Mouse (Mus musculus) neural tube, embryonic 14.5 days (tissue): ENCODE data around the gene Mmel1. TPM values are rescaled to one million over a fixed set of nuclear protein-coding genes. Genes with fewer than 3 reads are reported as not detected.

ENCODE experiments used
- ATAC-seq: fragments of 200-750 bp; cut with Nextera tagmentation; 2 replicates; pipeline ENCODE4 v1.8.0; 2017; ENCODE audit warnings: low read depth, mild to moderate bottlenecking, moderate TSS enrichment, moderate library complexity
- H3K27ac ChIP-seq: fragments of 300-500 bp; sonication (generic); 2 replicates; pipeline ENCODE4 v1.5.1; 2014; ENCODE audit warnings: low read depth, mild to moderate bottlenecking, control low read depth, low read length, moderate library complexity, mixed read lengths
- H3K27me3 ChIP-seq: fragments of 300-500 bp; sonication (generic); 2 replicates; pipeline ENCODE4 v1.6.1; 2014; ENCODE audit warnings: low read length; ENCODE audit not compliant: control insufficient read depth, insufficient read depth
- H3K36me3 ChIP-seq: fragments of 300-500 bp; sonication (generic); 2 replicates; pipeline ENCODE4 v1.6.1; 2014; ENCODE audit warnings: low read length, mixed read lengths; ENCODE audit not compliant: control insufficient read depth, insufficient read depth
- H3K4me1 ChIP-seq: fragments of 300-500 bp; sonication (generic); 2 replicates; pipeline ENCODE4 v1.6.1; 2014; ENCODE audit warnings: low read length; ENCODE audit not compliant: control insufficient read depth, insufficient read depth
- H3K4me2 ChIP-seq: fragments of 300-500 bp; sonication (generic); 2 replicates; pipeline ENCODE4 v1.6.1; 2014; ENCODE audit warnings: mild to moderate bottlenecking, low read depth, low read length, control low read depth
- H3K4me3 ChIP-seq: fragments of 300-500 bp; sonication (generic); 2 replicates; pipeline ENCODE4 v1.5.1; 2014; ENCODE audit warnings: low read depth, low read length, control low read depth, mixed read lengths
- H3K9ac ChIP-seq: fragments of 300-500 bp; sonication (generic); replicated peaks from 2 replicates; pipeline ENCODE4 v1.6.1; 2014; ENCODE audit warnings: low read depth, mild to moderate bottlenecking, control low read depth, low read length, mixed read lengths
- H3K9me3 ChIP-seq: fragments of 300-500 bp; sonication (generic); 2 replicates; pipeline ENCODE4 v1.6.1; 2016; ENCODE audit warnings: low read length; ENCODE audit not compliant: control insufficient read depth
- WGBS: fragments of 180-500 bp; shearing (Covaris S2); extraction: QIAGEN DNeasy Blood & Tissue Kit; methylation state at CpG from one replicate; pipeline ENCODE4 v1.1.7; 2014; 5-methylcytosine and 5-hydroxymethylcytosine counted together
- polyA plus RNA-seq: library from polyadenylated mRNA; unstranded; fragments of >200 nt; fragmentation: Nextera tagmentation; extraction: Ambion mirVana; gene quantifications from 2 replicates; pipeline ENCODE4 v1.2.1, GENCODE M21; 2014

The Mmel1 gene
- polyA plus RNA-seq, 1 experiment from 2014 or later: 0.50 TPM

- H3K27ac ChIP-seq: no peak overlapping the region
- no peak overlapping the region for H3K9ac ChIP-seq
- peaks cover 5% of the 10 kb centered on the region; the same call in 1 of the 2 replicates for H3K27me3 ChIP-seq
- no peak for ATAC-seq
- H3K4me1 ChIP-seq: no peaks in the 10 kb centered on the region
- no peak overlapping the region for H3K4me2 ChIP-seq
- no peaks in the 10 kb centered on the region for H3K9me3 ChIP-seq
- 82% methylated on average over 10 of the region's 10 CpGs for WGBS
- no peak overlapping the region for H3K4me3 ChIP-seq
- H3K36me3 ChIP-seq: no peaks in the 10 kb centered on the region
Observed at GRCm38 (mm10) chr4:154857366-154858240, 11.8 kb upstream of the Mmel1 start.

GRCm38 (mm10) chr4:154858601-154859000 is 10.8 kb upstream of the Mmel1 start:
- H3K4me1 ChIP-seq: peaks cover under 1% of the 10 kb centered on the region; the same call in 1 of the 2 replicates
- no peak overlapping the region for H3K4me2 ChIP-seq
- H3K9ac ChIP-seq: no peak overlapping the region
- H3K36me3 ChIP-seq: no peaks in the 10 kb centered on the region
- ATAC-seq: no peak
- H3K27me3 ChIP-seq: peaks cover 5% of the 10 kb centered on the region; the same call in 1 of the 2 replicates
- H3K27ac ChIP-seq: no peak overlapping the region
- H3K4me3 ChIP-seq: no peak overlapping the region
- H3K9me3 ChIP-seq: no peaks in the 10 kb centered on the region
- WGBS: 83% methylated on average over 3 of the region's 3 CpGs

DNA sequence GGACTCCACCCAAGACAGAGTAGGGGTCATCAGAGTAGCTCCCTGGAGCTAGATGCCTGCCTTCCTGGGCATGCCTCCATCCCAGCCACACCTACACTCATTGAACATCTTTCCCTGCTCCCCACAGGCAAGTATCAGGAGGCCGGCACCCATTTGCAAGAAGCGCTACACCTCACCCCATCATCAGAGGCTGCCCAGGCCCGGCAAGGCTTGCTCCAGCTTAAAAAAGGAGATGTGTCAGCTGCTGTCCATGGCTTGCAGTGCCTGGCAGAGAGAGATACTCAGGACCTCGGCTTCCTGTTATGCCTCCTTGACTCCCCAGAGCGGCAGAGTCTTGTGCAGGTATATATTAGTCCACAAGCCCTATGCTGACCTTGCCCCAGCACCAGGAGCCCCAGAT is 7.4 kb upstream of the Mmel1 start:
- no peak for ATAC-seq
- 81% methylated on average over 5 of the region's 5 CpGs for WGBS
- no peaks in the 10 kb centered on the region for H3K9me3 ChIP-seq

DNA sequence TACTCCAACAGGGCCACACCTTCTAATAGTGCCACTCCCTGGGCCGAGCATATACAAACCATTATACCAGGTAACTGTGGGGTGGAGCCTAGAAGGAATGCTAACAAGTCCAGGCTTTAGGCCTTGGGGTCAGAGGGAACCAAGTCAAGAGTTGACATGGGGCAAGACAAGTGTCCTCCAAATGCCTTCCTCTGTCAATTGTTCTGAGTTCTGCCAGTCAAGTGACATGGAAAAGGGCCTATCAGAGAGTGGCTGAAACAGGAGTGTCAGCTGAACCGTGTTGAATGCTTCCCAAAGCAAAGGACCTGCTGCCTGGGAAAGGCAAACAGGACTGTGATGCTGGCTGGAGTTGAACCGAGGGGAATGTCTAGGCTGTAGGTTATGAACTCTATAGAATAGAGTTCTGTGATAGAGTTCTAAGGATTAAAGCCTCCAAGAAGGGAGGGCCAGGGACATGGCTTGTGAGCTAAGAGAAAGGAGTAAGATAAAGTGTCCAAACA is 5.9 kb upstream of the Mmel1 start:
- Histone ChIP-seq H3K4me2 (no peak overlapping the region), H3K36me3 (no peaks in the 10 kb centered on the region), H3K9me3 (no peaks in the 10 kb centered on the region), H3K4me3 (no peak overlapping the region), H3K4me1 (peaks cover 10% of the 10 kb centered on the region; the same call in 1 of the 2 replicates), H3K27ac (0 out of 2 replicates have a peak overlapping the region, but pooled peaks have one; percentile 13), H3K27me3 (no peaks in the 10 kb centered on the region), H3K9ac (no peak overlapping the region)
- WGBS: 89% methylated on average over 3 of the region's 3 CpGs
- no peak for ATAC-seq

More for the DNA sequence above, 7.4 kb upstream of the Mmel1 start:
- peaks cover 10% of the 10 kb centered on the region; the same call in 1 of the 2 replicates for H3K4me1 ChIP-seq
- no peak overlapping the region for H3K4me2 ChIP-seq
- H3K36me3 ChIP-seq: no peaks in the 10 kb centered on the region
- no peaks in the 10 kb centered on the region for H3K27me3 ChIP-seq
- H3K4me3 ChIP-seq: no peak overlapping the region
- no peak overlapping the region for H3K27ac ChIP-seq
- no peak overlapping the region for H3K9ac ChIP-seq

DNA sequence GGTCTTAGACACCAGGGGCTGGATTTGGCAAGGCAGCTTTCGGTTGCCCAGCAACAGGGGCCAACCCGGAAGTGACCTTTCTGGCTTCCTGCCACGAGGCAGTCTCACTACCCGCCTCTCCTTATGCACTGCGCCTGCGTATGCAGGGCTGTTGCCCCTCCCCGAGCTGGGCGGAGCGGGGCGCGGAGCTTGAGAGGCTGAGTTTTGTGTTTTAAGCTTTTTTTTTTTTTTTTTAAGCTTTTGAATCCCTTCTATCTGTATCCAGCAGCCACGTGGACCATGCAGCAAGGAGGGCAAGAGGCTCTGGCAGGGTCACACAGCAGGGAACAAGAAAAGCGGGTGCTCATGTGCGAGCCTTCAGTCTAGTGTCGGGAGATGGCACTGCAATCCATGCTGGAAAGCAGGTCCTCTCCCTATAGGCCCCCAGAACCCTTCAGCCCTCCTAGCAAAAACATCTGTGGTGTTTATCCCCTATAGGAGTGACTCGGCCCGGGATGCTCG is 5.1 kb upstream of the Mmel1 start:
- 1% methylated on average over 18 of the region's 18 CpGs for WGBS
- H3K4me1 ChIP-seq: peaks cover 10% of the 10 kb centered on the region; the same call in 1 of the 2 replicates
- peak overlapping the region; percentile 78 for H3K27ac ChIP-seq
- ATAC-seq: peak; percentile 91
- no peaks in the 10 kb centered on the region for H3K27me3 ChIP-seq
- H3K36me3 ChIP-seq: no peaks in the 10 kb centered on the region
- peak overlapping the region; percentile 51 for H3K9ac ChIP-seq
- peak overlapping the region; percentile 36 for H3K4me3 ChIP-seq
- H3K9me3 ChIP-seq: no peaks in the 10 kb centered on the region
- H3K4me2 ChIP-seq: peak overlapping the region; percentile 61

GRCm38 (mm10) chr4:154864961-154865760 is 4.2 kb upstream of the Mmel1 start:
- peak overlapping the region; percentile 61 for H3K4me2 ChIP-seq
- ATAC-seq: no peak
- peaks cover 10% of the 10 kb centered on the region; the same call in 1 of the 2 replicates for H3K4me1 ChIP-seq
- H3K27me3 ChIP-seq: no peaks in the 10 kb centered on the region
- H3K9me3 ChIP-seq: no peaks in the 10 kb centered on the region
- H3K4me3 ChIP-seq: peak overlapping the region; percentile 36; the same call in 1 of the 2 replicates
- H3K27ac ChIP-seq: peak overlapping the region; percentile 78; the same call in 1 of the 2 replicates
- 83% methylated on average over 18 of the region's 18 CpGs for WGBS
- H3K9ac ChIP-seq: peak overlapping the region; percentile 51
- H3K36me3 ChIP-seq: no peaks in the 10 kb centered on the region

GRCm38 (mm10) chr4:154866391-154866790 is 3.0 kb upstream of the Mmel1 start:
- H3K4me2 ChIP-seq: no peak overlapping the region
- no peak overlapping the region for H3K27ac ChIP-seq
- no peak overlapping the region for H3K4me3 ChIP-seq
- H3K4me1 ChIP-seq: peaks cover 10% of the 10 kb centered on the region; the same call in 1 of the 2 replicates
- H3K9me3 ChIP-seq: no peaks in the 10 kb centered on the region
- no peaks in the 10 kb centered on the region for H3K36me3 ChIP-seq
- no peak overlapping the region for H3K9ac ChIP-seq
- no peaks in the 10 kb centered on the region for H3K27me3 ChIP-seq
- WGBS: 93% methylated on average over 5 of the region's 5 CpGs
- ATAC-seq: no peak

DNA sequence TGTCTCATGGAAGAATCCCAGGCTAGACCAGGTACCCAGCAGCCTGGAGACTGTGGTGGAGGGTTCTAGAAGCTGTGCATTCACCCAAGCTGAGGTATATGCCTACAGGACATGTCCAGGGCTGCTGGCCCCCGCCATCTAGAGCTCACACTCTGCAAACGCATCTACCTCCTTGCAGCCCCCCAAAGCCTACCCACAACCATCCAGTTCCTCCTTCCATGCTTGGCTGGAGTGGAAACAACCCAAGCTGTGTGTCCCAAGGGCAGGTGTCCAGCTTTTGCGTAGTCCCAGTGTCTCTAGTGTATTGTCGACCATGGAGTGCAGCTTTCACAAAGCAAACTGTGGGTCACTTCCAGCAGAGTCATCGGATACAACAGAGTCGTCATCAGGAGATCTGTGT is 2.1 kb upstream of the Mmel1 start:
- no peak overlapping the region for H3K27ac ChIP-seq
- no peak overlapping the region for H3K4me2 ChIP-seq
- H3K9ac ChIP-seq: no peak overlapping the region
- no peak overlapping the region for H3K4me3 ChIP-seq
- no peaks in the 10 kb centered on the region for H3K9me3 ChIP-seq
- 85% methylated on average over 6 of the region's 6 CpGs for WGBS
- no peaks in the 10 kb centered on the region for H3K36me3 ChIP-seq
- H3K4me1 ChIP-seq: peaks cover 10% of the 10 kb centered on the region; the same call in 1 of the 2 replicates
- no peak for ATAC-seq
- H3K27me3 ChIP-seq: no peaks in the 10 kb centered on the region; the same call in 1 of the 2 replicates
